20 mouse cellular contexts compared by ENCODE assay signal in genomic region chr11:67828360-67829059, GRCm38 (mm10). TPM values are rescaled to one million over a fixed set of nuclear protein-coding genes. Genes with fewer than 3 reads are reported as not detected.
DNase-seq lines count a peak whose midpoint lies in the region; ATAC-seq lines count a peak whose summit lies in the region.
"Had no signal": no experiment of that assay in that cellular context is flagged by ENCODE, and none has a peak within 500 bp of the region (broad histone marks: within the 10 kb centered on the region; RNA-seq: fewer than 3 reads in every experiment).

No protein-coding gene starts in this region.

- 9% methylated on average over 12 of the region's 12 CpGs for WGBS in large intestine, adult 2 months

- DNase-seq in kidney, adult 11 months = peak; percentile 5
- DNase-seq in kidney, adult 18-20 months = no peak
- DNase-seq in embryo, embryonic 11 days = peak; percentile 15
- peak; percentile 62 for DNase-seq in large intestine, adult 2 months (ENCODE audit: low read depth, low spot score)
- DNase-seq in gastrocnemius, postnatal 10 days = no peak
- DNase-seq in thymus, postnatal 36 days = no peak
- DNase-seq: adrenal gland, postnatal 14 days; cerebellum, adult 11-12 months; heart, adult 11 months; right cerebral cortex, adult 18-20 months; thymus, postnatal 4 days had no signal

- ATAC-seq in megakaryocyte progenitor cell, adult 5-6 weeks (replicated peaks; ENCODE audit: poor library complexity) = peak; percentile 34
- ATAC-seq in granulocyte monocyte progenitor cell, adult 5-6 weeks (replicated peaks; ENCODE audit: poor library complexity, severe bottlenecking) = no peak
- ATAC-seq: forebrain, embryonic 16.5 days; midbrain, embryonic 16.5 days had no signal

RNA-seq across cellular contexts. Expression of gene Dhrs7c, which starts 30.5 kb away (rescaled TPM):
- 0.07 TPM in 1 of 2 replicates, not detected in the other for polyA plus RNA-seq in large intestine, adult 2 months (2012; rRNA removed)
- total RNA-seq in megakaryocyte progenitor cell, adult 5-6 weeks (2015) = 0.66 TPM in 1 of 2 replicates, not detected in the other
- not detected in 2 replicates for total RNA-seq in megakaryocyte progenitor cell, adult 5-6 weeks (2017)
- total RNA-seq in gastrocnemius, postnatal 10 days (2021) = 100 to 1,000 TPM; 357 to 408 TPM
- 1.7 and 4.7 TPM in 2 replicates for total RNA-seq in granulocyte monocyte progenitor cell, adult 5-6 weeks (2014; fragmentation: Nextera tagmentation)
- total RNA-seq in granulocyte monocyte progenitor cell, adult 5-6 weeks (2017) = not detected in 2 replicates
- total RNA-seq: adrenal gland, postnatal 14 days; CH12.LX had no signal
- polyA plus RNA-seq: forebrain, embryonic 16.5 days; liver, embryonic 14.5 days; midbrain, embryonic 16.5 days had no signal

RNA-seq across cellular contexts. Expression of gene Gsg1l2, which starts 54.1 kb away (rescaled TPM):
- polyA plus RNA-seq in large intestine, adult 2 months (2012; rRNA removed) = 0.19 and 0.20 TPM in 2 replicates
- not detected in 2 replicates for total RNA-seq in megakaryocyte progenitor cell, adult 5-6 weeks (2015)
- total RNA-seq in megakaryocyte progenitor cell, adult 5-6 weeks (2017) = not detected in 2 replicates
- total RNA-seq in gastrocnemius, postnatal 10 days (2021) = not detected
- total RNA-seq in granulocyte monocyte progenitor cell, adult 5-6 weeks (2014; fragmentation: Nextera tagmentation) = not detected in 2 replicates
- not detected in 2 replicates for total RNA-seq in granulocyte monocyte progenitor cell, adult 5-6 weeks (2017)
- total RNA-seq: adrenal gland, postnatal 14 days; CH12.LX; heart, postnatal 25 days had no signal
- polyA plus RNA-seq: embryonic facial prominence, embryonic 13.5 days; forebrain, embryonic 16.5 days; liver, embryonic 14.5 days; midbrain, embryonic 16.5 days; neural tube, embryonic 15.5 days had no signal

RNA-seq across cellular contexts. Expression of gene Glp2r, which starts 57.6 kb away (rescaled TPM):
- 1.3 and 3.0 TPM in 2 replicates for polyA plus RNA-seq in large intestine, adult 2 months (2012; rRNA removed)
- total RNA-seq in megakaryocyte progenitor cell, adult 5-6 weeks (2015) = not detected in 2 replicates
- total RNA-seq in megakaryocyte progenitor cell, adult 5-6 weeks (2017) = not detected in 2 replicates
- total RNA-seq in gastrocnemius, postnatal 10 days (2021) = under 1 TPM; 0.09 to 0.12 TPM
- total RNA-seq in granulocyte monocyte progenitor cell, adult 5-6 weeks (2014; fragmentation: Nextera tagmentation) = not detected in 2 replicates
- not detected in 2 replicates for total RNA-seq in granulocyte monocyte progenitor cell, adult 5-6 weeks (2017)
- total RNA-seq: adrenal gland, postnatal 14 days; heart, postnatal 25 days had no signal
- polyA plus RNA-seq: embryonic facial prominence, embryonic 13.5 days; neural tube, embryonic 15.5 days had no signal

Comparison
In these comparisons a context has a peak if more than half of its experiments do, and no peak if none do; other contexts are left out.
1. DNase-seq: peak in kidney, adult 11 months (single experiment), embryo, embryonic 11 days (single experiment) and large intestine, adult 2 months (single experiment); none in kidney, adult 18-20 months (single experiment), gastrocnemius, postnatal 10 days (single experiment) and thymus, postnatal 36 days (0 of 2).
2. RNA of gene Dhrs7c, which starts 30.5 kb away (total RNA-seq): 357 to 408 TPM in gastrocnemius, postnatal 10 days; 1.7 to 4.7 TPM in granulocyte monocyte progenitor cell, adult 5-6 weeks and 0.66 TPM in megakaryocyte progenitor cell, adult 5-6 weeks; every median in the first group is over 10 times any median in the second.